Mouse (Mus musculus) brown adipose tissue, adult 24 weeks (tissue): ENCODE measurements around the gene Tram1l1. TPM values are rescaled to one million over a fixed set of nuclear protein-coding genes. Genes with fewer than 3 reads are reported as not detected.
"Not testable (repeated sequence)": the region's sequence is repeated elsewhere in the genome, so short reads cannot be mapped to it uniquely, and the experiment has no call there.

Experiments used
- H3K27ac ChIP-seq: fragments of 200-500 bp; replicated peaks from 2 replicates; pipeline ENCODE4 v1.5.1; 2012; ENCODE audit warnings: low read depth, mild to moderate bottlenecking, low read length
- H3K4me1 ChIP-seq: fragments of 200-500 bp; 2 replicates; pipeline ENCODE4 v1.6.1; 2012; ENCODE audit warnings: low read length, mixed read lengths; ENCODE audit not compliant: control insufficient read depth, insufficient read depth, insufficient read length
- H3K4me3 ChIP-seq: fragments of 200-500 bp; 2 replicates; pipeline ENCODE4 v1.5.1; 2012; ENCODE audit warnings: low read depth, mild to moderate bottlenecking, low read length, moderate library complexity; ENCODE audit not compliant: insufficient read depth
- polyA plus RNA-seq: library from polyadenylated mRNA; stranded (reverse); fragments of >200 nt; gene quantifications from 2 replicates; pipeline ENCODE4 v1.2.4, GENCODE M21; 2012; ENCODE audit not compliant: missing spikeins, insufficient read depth, insufficient read length

Tram1l1 gene
- not detected in 2 replicates for polyA plus RNA-seq

DNA sequence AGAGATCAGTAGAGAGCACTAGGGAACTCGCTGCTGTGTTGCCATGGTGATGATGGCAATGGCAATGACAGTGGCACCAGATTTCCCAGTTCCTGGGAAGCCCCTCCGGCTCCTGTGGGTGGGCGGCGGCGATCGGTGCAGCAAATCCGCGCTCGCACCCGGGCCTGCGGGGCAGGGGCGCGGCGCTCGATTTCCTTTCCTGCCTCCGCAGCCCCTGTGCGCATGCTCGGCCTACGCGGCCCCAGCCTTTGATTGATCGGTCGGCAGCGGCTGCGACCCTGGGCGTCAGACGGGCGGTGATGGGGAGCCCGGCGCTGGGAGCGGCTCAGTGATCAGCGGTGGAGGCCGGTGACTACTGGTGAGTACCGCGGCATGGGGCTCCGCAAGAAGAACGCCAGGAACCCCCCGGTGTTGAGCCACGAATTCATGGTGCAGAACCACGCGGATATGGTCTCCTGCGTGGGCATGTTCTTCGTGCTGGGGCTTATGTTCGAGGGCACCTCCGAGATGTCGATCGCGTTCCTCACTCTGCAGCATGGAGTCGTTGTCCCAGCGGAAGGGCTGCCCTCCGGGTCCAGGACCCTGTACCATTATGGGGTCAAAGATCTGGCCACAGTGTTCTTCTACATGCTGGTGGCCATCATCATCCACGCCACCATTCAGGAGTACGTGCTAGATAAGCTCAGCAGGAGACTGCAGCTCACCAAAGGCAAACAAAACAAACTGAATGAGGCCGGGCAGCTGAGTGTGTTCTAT lies at the start of gene Tram1l1:
TSS of gene Tram1l1 (plus strand) at position 35 of the 756 bp plus-strand sequence.
- H3K4me1 ChIP-seq: no peaks in the 10 kb centered on the region
- peak within 1 kb of the TSS; percentile 40 for H3K4me3 ChIP-seq
- no peak within 1 kb of the TSS for H3K27ac ChIP-seq

DNA sequence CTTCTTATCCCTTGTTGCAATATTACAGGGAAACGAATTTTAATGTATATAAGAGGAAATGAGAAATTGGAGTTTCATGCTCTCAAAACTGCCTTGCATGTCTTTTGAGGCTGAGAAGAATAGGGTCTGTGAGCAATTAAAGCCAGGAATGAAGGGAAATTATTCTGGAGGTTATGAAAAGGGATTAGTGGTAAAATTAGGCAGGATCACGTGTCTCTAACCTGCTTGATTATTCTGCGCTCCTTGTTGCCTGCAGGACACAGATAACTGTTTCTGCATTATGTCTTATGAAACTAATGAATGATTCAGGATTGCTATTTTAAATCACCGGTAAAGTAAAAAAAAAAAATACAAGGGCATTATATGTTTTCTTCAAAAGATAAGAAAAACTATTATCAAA lies 49.4 kb upstream of the Tram1l1 start:
- Histone ChIP-seq H3K4me3 (no peak overlapping the region), H3K27ac (no peak overlapping the region), H3K4me1 (no peaks in the 10 kb centered on the region)

DNA sequence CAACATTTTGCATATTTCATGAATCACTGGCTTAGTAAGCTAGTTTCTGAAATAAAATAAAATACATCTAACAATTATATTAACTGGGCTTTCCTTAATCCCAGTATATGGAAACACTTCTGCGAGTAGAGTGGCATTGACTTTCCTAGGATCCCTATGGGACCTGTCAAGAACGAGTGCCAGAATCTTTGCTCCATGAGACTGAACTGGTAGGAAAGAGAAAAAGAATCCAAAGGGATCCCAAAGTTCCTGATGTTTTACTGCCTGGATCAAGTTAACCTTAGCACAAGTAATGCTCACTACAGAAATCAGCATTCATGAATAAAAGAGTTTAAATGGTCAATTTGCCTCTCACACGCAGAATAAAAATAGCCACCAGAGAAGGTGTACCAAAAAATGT lies 49.0 kb upstream of the Tram1l1 start:
- no peak overlapping the region for H3K4me3 ChIP-seq
- H3K27ac ChIP-seq: no peak overlapping the region
- no peaks in the 10 kb centered on the region for H3K4me1 ChIP-seq

DNA sequence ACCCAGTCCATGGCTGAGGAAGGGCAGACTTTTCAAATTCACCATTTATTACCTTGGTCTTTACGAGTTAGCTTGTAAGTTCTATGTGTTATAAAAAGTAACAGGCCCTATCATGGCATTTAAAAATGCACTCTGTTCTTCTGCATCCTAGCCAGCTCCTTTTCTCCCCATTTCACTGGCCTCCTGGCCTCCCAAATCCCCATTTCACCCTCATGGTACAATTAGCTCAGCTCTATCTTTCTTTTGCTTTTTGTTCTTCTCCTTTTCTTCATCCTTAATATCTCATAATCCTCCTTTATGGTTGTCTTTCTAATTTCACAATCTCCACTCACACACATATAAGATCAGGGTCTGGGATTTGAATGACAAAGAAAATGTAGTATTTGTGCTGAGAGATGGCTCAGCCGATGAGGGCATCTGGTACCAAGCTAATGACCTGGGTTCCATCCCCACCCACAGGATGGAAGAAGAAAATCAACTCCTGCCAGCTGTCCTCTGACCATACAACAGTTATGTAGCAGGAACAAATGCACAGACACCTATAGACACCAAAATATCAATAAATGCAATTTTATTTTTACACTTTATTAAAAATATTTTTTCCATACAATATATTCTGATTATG lies 48.1 kb upstream of the Tram1l1 start:
- Histone ChIP-seq H3K4me3 (no peak overlapping the region), H3K27ac (no peak overlapping the region), H3K4me1 (no peaks in the 10 kb centered on the region)

DNA sequence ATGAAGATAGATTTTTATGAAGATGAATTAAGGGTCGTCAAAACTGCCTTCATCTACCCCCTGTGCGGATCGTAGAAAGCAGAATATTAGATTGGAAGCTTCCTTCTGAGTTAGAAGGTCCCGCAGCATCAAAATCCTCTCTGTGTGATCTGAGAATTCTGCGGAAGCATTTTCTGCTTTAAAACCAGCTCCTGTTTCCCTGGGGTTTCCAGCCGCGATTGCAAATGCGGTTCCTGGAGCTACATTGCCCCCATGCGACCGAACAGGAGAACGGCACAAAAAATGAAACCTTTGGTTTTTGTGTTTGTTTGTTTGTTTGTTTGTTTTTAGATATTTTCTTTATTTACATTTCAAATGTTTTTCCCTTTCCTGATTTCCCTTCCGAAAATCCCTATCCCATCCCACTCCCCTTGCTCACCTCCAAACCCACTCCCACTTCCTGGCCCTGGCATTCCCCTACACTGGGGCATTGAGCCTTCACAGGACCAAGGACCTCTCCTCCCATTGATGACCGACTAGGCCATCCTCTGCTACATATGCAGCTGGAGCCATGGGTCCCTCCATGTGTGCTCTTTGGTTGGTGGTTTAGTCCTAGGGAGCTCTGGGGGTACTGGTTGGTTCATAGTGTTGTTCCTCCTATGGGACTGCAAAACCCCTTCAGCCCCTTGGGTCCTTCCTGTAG lies 45.6 kb upstream of the Tram1l1 start:
- H3K4me3 ChIP-seq, H3K4me1 ChIP-seq, H3K27ac ChIP-seq: not testable (repeated sequence)

DNA sequence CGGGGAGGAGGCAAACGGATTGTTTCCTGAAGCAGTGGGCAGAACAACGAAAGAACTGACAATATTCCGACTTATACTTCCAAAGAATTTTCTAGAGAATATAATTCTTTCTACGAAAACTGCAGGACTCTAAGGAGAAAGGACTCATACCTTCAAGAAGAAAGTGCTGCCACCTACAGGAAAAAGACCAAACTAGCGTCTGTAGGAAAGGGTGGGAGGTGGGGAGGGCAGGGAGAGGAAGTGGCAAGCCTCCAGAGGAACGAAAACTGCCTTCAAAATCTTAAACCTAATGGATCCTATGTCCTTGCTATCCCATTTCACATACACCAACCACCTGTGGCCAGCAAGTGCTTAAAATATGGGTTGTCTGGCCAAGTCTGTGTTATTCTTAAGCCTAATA lies 31.7 kb upstream of the Tram1l1 start:
- H3K4me3 ChIP-seq, H3K27ac ChIP-seq, H3K4me1 ChIP-seq: not testable (repeated sequence)

DNA sequence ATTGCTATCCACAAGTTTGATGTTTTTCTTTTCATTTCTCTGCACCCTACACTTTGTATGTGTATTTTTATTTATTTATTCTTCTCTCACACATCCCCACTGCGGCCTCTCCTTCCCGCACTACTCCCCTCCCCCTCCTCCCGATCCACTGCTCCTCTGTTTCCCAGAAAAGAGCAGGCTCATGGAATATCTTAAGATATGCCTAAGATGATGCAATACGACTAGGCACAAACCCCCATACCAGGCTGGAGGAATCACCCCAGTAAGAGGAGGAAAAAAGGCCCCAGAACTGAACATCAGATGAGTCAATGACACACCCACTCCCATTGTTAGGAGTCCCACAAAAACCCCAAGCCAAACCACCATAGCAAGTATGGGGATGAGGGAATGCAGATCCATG lies 1.4 kb upstream of the Tram1l1 start:
- Histone ChIP-seq H3K27ac (no peak overlapping the region), H3K4me3 (no peak overlapping the region), H3K4me1 (no peaks in the 10 kb centered on the region)

DNA sequence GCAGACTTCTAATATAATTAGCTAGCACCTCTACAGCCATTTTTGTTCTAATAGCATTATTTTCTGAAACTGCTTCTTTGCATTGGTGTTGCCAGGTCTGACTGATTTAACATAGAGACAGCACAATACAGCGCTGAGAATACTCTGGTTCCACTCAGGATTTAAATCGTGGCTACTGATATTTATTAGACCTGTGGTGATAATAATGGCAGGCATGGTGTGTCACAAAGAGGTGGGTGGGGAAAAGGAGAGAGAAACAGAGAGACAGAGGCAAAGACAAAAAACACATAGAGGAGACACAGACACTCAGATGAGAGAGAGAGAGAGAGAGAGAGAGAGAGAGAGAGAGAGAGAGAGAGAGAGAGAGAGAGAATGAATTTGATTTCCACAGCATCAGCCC lies 257 bp upstream of the Tram1l1 start:
- H3K27ac ChIP-seq: no peak overlapping the region
- H3K4me3 ChIP-seq: peak overlapping the region; percentile 40; the same call in 1 of the 2 replicates
- H3K4me1 ChIP-seq: no peaks in the 10 kb centered on the region

DNA sequence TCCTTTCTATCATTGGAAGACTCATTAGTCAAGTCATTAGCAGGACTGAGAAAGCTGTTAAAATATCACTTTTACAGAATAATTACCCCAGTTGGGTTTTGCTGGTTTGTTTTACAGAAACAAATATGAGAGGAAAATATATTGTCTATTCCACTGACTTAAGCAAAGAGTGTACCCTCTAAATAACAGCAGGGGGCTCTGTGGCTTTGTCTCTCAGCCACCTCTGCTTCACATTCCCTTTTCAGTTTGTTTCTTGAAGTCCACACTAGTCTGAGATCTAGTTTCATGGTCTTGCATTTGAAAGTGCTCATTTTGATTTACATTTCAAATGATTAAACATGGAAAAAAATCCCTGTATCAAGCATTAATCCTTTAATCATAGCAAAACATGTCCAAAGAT lies 25.8 kb downstream of the Tram1l1 start:
- no peak overlapping the region for H3K4me3 ChIP-seq
- no peaks in the 10 kb centered on the region for H3K4me1 ChIP-seq
- H3K27ac ChIP-seq: no peak overlapping the region

DNA sequence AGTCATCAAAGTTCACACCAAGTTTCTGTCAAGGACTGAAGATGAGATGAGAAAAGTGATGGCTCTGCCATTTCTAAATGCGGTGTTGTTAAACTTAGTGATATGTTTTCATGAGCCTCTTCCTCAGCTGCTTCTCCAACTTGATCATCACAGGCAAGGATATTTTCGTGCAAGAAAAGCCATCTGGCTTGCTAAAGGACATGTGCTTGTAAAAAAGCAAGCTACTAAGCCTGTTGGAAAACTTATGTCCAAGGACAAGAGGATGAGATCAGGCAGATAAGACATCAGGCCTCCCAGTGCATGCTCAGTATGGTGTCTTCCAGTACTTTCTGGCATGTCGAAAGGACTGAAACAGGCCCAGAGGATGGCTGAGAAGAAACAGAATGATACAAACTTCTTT lies 36.9 kb downstream of the Tram1l1 start:
- H3K4me3 ChIP-seq: no peak overlapping the region
- H3K4me1 ChIP-seq: no peaks in the 10 kb centered on the region
- no peak overlapping the region for H3K27ac ChIP-seq

DNA sequence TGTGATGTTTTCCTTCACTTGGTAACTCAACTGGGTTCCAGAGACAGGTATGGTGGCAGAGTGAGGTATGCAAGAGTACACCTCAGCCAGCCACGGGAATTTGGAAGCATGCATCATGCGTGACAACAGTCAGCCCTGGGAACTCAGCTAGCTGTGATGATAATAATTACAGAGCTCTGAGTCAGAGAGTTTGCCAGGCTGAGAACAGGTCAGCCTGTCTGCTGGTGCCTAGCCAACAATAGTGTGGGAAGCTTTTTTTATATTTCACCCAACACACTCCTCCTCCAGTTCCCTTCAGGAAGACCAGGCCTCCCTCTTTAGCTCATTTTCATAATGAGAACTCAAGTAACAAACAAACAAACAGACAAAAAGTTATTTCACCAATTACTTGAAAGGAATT lies 51.4 kb downstream of the Tram1l1 start:
- H3K27ac ChIP-seq: no peak overlapping the region
- H3K4me1 ChIP-seq: no peaks in the 10 kb centered on the region
- no peak overlapping the region for H3K4me3 ChIP-seq

Other genes starting within 250 kb of the Tram1l1 start
- not detected in 2 replicates for gene 1700006A11Rik, start 105.2 kb downstream of the Tram1l1 start, polyA plus RNA-seq